Mouse (Mus musculus) T-helper 2 cell (primary cell): ENCODE results near the gene Sik1.

Source experiments
- in situ Hi-C: fragments of 300-600 bp; cut with MboI, MseI; formaldehyde crosslinking; loops from one replicate; pipeline ENCODE4 v1.15.1; 2025; ENCODE audit warnings: high pct_unique_total_duplicates

Sik1 gene

GRCm38 (mm10) chr17:31876775-31877174 is 21.2 kb upstream of the Sik1 start:
- in situ Hi-C loops: no loop called here

- in situ Hi-C loops: no loop called here
Observed at GRCm38 (mm10) chr17:31875326-31875930, 19.8 kb upstream of the Sik1 start.

- in situ Hi-C loops: no loop called here
Observed at GRCm38 (mm10) chr17:31874691-31875090, 19.1 kb upstream of the Sik1 start.

- in situ Hi-C loops: no loop called here
Observed at GRCm38 (mm10) chr17:31873973-31874372, 18.4 kb upstream of the Sik1 start.

GRCm38 (mm10) chr17:31873185-31873870 is 17.7 kb upstream of the Sik1 start:
- in situ Hi-C loops: no loop called here

- in situ Hi-C loops: no loop called here
Observed at GRCm38 (mm10) chr17:31872826-31873165, 17.2 kb upstream of the Sik1 start.

- in situ Hi-C loops: no loop called here
Observed at GRCm38 (mm10) chr17:31871968-31872825, 16.6 kb upstream of the Sik1 start.

- in situ Hi-C loops: no loop called here
Observed at GRCm38 (mm10) chr17:31870931-31871421, 15.4 kb upstream of the Sik1 start.

GRCm38 (mm10) chr17:31870446-31870845 is 14.8 kb upstream of the Sik1 start:
- in situ Hi-C loops: no loop called here

GRCm38 (mm10) chr17:31868076-31868475 is 12.5 kb upstream of the Sik1 start:
- in situ Hi-C loops: no loop called here

GRCm38 (mm10) chr17:31867061-31867460 is 11.5 kb upstream of the Sik1 start:
- in situ Hi-C loops: no loop called here

- in situ Hi-C loops: no loop called here
Observed at GRCm38 (mm10) chr17:31865636-31866035, 10.0 kb upstream of the Sik1 start.

GRCm38 (mm10) chr17:31864666-31865450 is 9.3 kb upstream of the Sik1 start:
- in situ Hi-C loops: no loop called here

- in situ Hi-C loops: no loop called here
Observed at GRCm38 (mm10) chr17:31863151-31863815, 7.7 kb upstream of the Sik1 start.

- in situ Hi-C loops: no loop called here
Observed at GRCm38 (mm10) chr17:31862136-31862535, 6.5 kb upstream of the Sik1 start.

GRCm38 (mm10) chr17:31861661-31862060 is 6.1 kb upstream of the Sik1 start:
- in situ Hi-C loops: no loop called here

GRCm38 (mm10) chr17:31860856-31861255 is 5.3 kb upstream of the Sik1 start:
- in situ Hi-C loops: no loop called here

- in situ Hi-C loops: loop anchor here (5.0 kb wide), 2 partner anchors 162 to 168 kb away; no protein-coding TSS in a partner anchor
Observed at GRCm38 (mm10) chr17:31859367-31859766, 3.8 kb upstream of the Sik1 start.

- in situ Hi-C loops: loop anchor here (5.0 kb wide), 2 partner anchors 161 to 169 kb away; no protein-coding TSS in a partner anchor
Observed at GRCm38 (mm10) chr17:31858786-31859185, 3.2 kb upstream of the Sik1 start.

- in situ Hi-C loops: loop anchor here (5.0 kb wide), 2 partner anchors 161 to 169 kb away; no protein-coding TSS in a partner anchor
Observed at GRCm38 (mm10) chr17:31857903-31858426, 2.4 kb upstream of the Sik1 start.
